Mouse (Mus musculus): ENCODE measurements at regions not wholly inside any gene's neighbourhood (a gene's known extent, or its start where the extent isn't known, plus 50 kb on each side); places are given as distances from the start of the nearest gene placed in this dataset.

- Histone ChIP-seq H3K36me3 (ENCODE audit: control insufficient read depth, insufficient read depth, low read length) (no peaks in the 10 kb centered on the region), H3K9me3 (ENCODE audit: control insufficient read depth, low read length) (no peaks in the 10 kb centered on the region), H3K27ac (ENCODE audit: low read depth, low read length) (no peak overlapping the region), H3K4me2 (no peak overlapping the region), H3K4me3 (ENCODE audit: low read depth, low read length) (no peak overlapping the region), H3K4me1 (replicated peaks; ENCODE audit: control insufficient read depth, insufficient read depth, low read length) (no peaks in the 10 kb centered on the region), H3K27me3 (replicated peaks; ENCODE audit: control insufficient read depth, insufficient read depth, low read length) (no peaks in the 10 kb centered on the region), H3K9ac (ENCODE audit: low read depth, low read length) (no peak overlapping the region)
- WGBS, result 68% methylated on average over 2 of the region's 2 CpGs
- DNase-seq (ENCODE audit: low spot score) (no peak), ATAC-seq (replicated peaks; ENCODE audit: low FRiP score) (no peak)
These were observed 73.0 kb downstream of the Tsen15 start for GRCm38 (mm10) chr1:152313480-152313879.

GRCm38 (mm10) chr1:152305461-152305860, 81.0 kb downstream of the Tsen15 start:
- H3K27me3 ChIP-seq (replicated peaks; ENCODE audit: control insufficient read depth, insufficient read depth, low read length), result no peaks in the 10 kb centered on the region
- no peak for ATAC-seq (replicated peaks; ENCODE audit: low FRiP score)
- DNase-seq (ENCODE audit: low spot score), result no peak
- WGBS, result 84% methylated on average over 3 of the region's 3 CpGs
- H3K4me3 ChIP-seq (ENCODE audit: low read depth, low read length), result no peak overlapping the region
- no peak overlapping the region for H3K9ac ChIP-seq (ENCODE audit: low read depth, low read length)
- H3K36me3 ChIP-seq (ENCODE audit: control insufficient read depth, insufficient read depth, low read length), result no peaks in the 10 kb centered on the region
- H3K9me3 ChIP-seq (ENCODE audit: control insufficient read depth, low read length), result no peaks in the 10 kb centered on the region
- H3K27ac ChIP-seq (ENCODE audit: low read depth, low read length), result no peak overlapping the region
- H3K4me2 ChIP-seq, result no peak overlapping the region
- no peaks in the 10 kb centered on the region for H3K4me1 ChIP-seq (replicated peaks; ENCODE audit: control insufficient read depth, insufficient read depth, low read length)

- Histone ChIP-seq H3K4me2 (no peak overlapping the region), H3K9ac (ENCODE audit: low read depth, low read length) (no peak overlapping the region), H3K27me3 (replicated peaks; ENCODE audit: control insufficient read depth, insufficient read depth, low read length) (no peaks in the 10 kb centered on the region), H3K4me3 (ENCODE audit: low read depth, low read length) (no peak overlapping the region), H3K36me3 (ENCODE audit: control insufficient read depth, insufficient read depth, low read length) (no peaks in the 10 kb centered on the region), H3K27ac (ENCODE audit: low read depth, low read length) (no peak overlapping the region), H3K4me1 (replicated peaks; ENCODE audit: control insufficient read depth, insufficient read depth, low read length) (no peaks in the 10 kb centered on the region), H3K9me3 (ENCODE audit: control insufficient read depth, low read length) (no peaks in the 10 kb centered on the region)
- WGBS, result 65% methylated on average over 14 of the region's 14 CpGs
- no peak for DNase-seq (ENCODE audit: low spot score)
- ATAC-seq (replicated peaks; ENCODE audit: low FRiP score), result no peak
These were observed 81.9 kb downstream of the Tsen15 start for GRCm38 (mm10) chr1:152304487-152305130.

GRCm38 (mm10) chr1:152301355-152301754, 85.1 kb downstream of the Tsen15 start:
- no peaks in the 10 kb centered on the region for H3K4me1 ChIP-seq (replicated peaks; ENCODE audit: control insufficient read depth, insufficient read depth, low read length)
- H3K27ac ChIP-seq (ENCODE audit: low read depth, low read length), result no peak overlapping the region
- H3K4me2 ChIP-seq, result no peak overlapping the region
- no peak overlapping the region for H3K9ac ChIP-seq (ENCODE audit: low read depth, low read length)
- ATAC-seq (replicated peaks; ENCODE audit: low FRiP score) (no peak), DNase-seq (ENCODE audit: low spot score) (no peak)
- 80% methylated on average over 8 of the region's 8 CpGs for WGBS
- no peaks in the 10 kb centered on the region for H3K9me3 ChIP-seq (ENCODE audit: control insufficient read depth, low read length)
- H3K27me3 ChIP-seq (replicated peaks; ENCODE audit: control insufficient read depth, insufficient read depth, low read length), result no peaks in the 10 kb centered on the region
- H3K36me3 ChIP-seq (ENCODE audit: control insufficient read depth, insufficient read depth, low read length), result no peaks in the 10 kb centered on the region
- no peak overlapping the region for H3K4me3 ChIP-seq (ENCODE audit: low read depth, low read length)

GRCm38 (mm10) chr1:152292196-152292736, 94.2 kb downstream of the Tsen15 start:
- 62% methylated on average over 9 of the region's 9 CpGs for WGBS
- DNase-seq (ENCODE audit: low spot score) (no peak), ATAC-seq (replicated peaks; ENCODE audit: low FRiP score) (no peak)
- Histone ChIP-seq H3K36me3 (ENCODE audit: control insufficient read depth, insufficient read depth, low read length) (no peaks in the 10 kb centered on the region), H3K27me3 (replicated peaks; ENCODE audit: control insufficient read depth, insufficient read depth, low read length) (no peaks in the 10 kb centered on the region), H3K27ac (ENCODE audit: low read depth, low read length) (no peak overlapping the region), H3K9ac (ENCODE audit: low read depth, low read length) (no peak overlapping the region), H3K4me2 (no peak overlapping the region), H3K9me3 (ENCODE audit: control insufficient read depth, low read length) (no peaks in the 10 kb centered on the region), H3K4me3 (ENCODE audit: low read depth, low read length) (no peak overlapping the region), H3K4me1 (replicated peaks; ENCODE audit: control insufficient read depth, insufficient read depth, low read length) (peaks cover 3% of the 10 kb centered on the region; the same call in 1 of the 2 replicates)

- ATAC-seq (replicated peaks; ENCODE audit: low FRiP score) (0 out of 2 replicates have a peak, but pooled peaks have one; percentile 56), DNase-seq (ENCODE audit: low spot score) (peak; percentile 61)
- no peaks in the 10 kb centered on the region for H3K9me3 ChIP-seq (ENCODE audit: control insufficient read depth, low read length)
- no peaks in the 10 kb centered on the region for H3K27me3 ChIP-seq (replicated peaks; ENCODE audit: control insufficient read depth, insufficient read depth, low read length)
- H3K4me1 ChIP-seq (replicated peaks; ENCODE audit: control insufficient read depth, insufficient read depth, low read length), result peaks cover 3% of the 10 kb centered on the region; the same call in 1 of the 2 replicates
- WGBS, result 29% methylated on average over 7 of the region's 7 CpGs
- no peak overlapping the region for H3K4me3 ChIP-seq (ENCODE audit: low read depth, low read length)
- H3K27ac ChIP-seq (ENCODE audit: low read depth, low read length), result no peak overlapping the region
- H3K4me2 ChIP-seq, result peak overlapping the region; percentile 34
- H3K36me3 ChIP-seq (ENCODE audit: control insufficient read depth, insufficient read depth, low read length), result no peaks in the 10 kb centered on the region
- no peak overlapping the region for H3K9ac ChIP-seq (ENCODE audit: low read depth, low read length)
These were observed 95.7 kb downstream of the Tsen15 start for GRCm38 (mm10) chr1:152290768-152291167.

- peak overlapping the region; percentile 26; the same call in 1 of the 2 replicates for H3K27ac ChIP-seq (ENCODE audit: low read depth, low read length)
- H3K9ac ChIP-seq (ENCODE audit: low read depth, low read length), result no peak overlapping the region
- ATAC-seq (replicated peaks; ENCODE audit: low FRiP score), result no peak
- WGBS, result 49% methylated on average over 15 of the region's 15 CpGs
- peak overlapping the region; percentile 21 for H3K4me2 ChIP-seq
- H3K4me1 ChIP-seq (replicated peaks; ENCODE audit: control insufficient read depth, insufficient read depth, low read length), result peaks cover 6% of the 10 kb centered on the region; the same call in 1 of the 2 replicates
- no peaks in the 10 kb centered on the region for H3K9me3 ChIP-seq (ENCODE audit: control insufficient read depth, low read length)
- no peak overlapping the region for H3K4me3 ChIP-seq (ENCODE audit: low read depth, low read length)
- H3K36me3 ChIP-seq (ENCODE audit: control insufficient read depth, insufficient read depth, low read length), result no peaks in the 10 kb centered on the region
- no peak for DNase-seq (ENCODE audit: low spot score)
- H3K27me3 ChIP-seq (replicated peaks; ENCODE audit: control insufficient read depth, insufficient read depth, low read length), result no peaks in the 10 kb centered on the region
These were observed 98.7 kb downstream of the Tsen15 start for GRCm38 (mm10) chr1:152287566-152288490.

- Histone ChIP-seq H3K27ac (ENCODE audit: low read depth, low read length) (no peak overlapping the region), H3K27me3 (replicated peaks; ENCODE audit: control insufficient read depth, insufficient read depth, low read length) (no peaks in the 10 kb centered on the region), H3K4me2 (no peak overlapping the region), H3K4me3 (ENCODE audit: low read depth, low read length) (no peak overlapping the region), H3K36me3 (ENCODE audit: control insufficient read depth, insufficient read depth, low read length) (no peaks in the 10 kb centered on the region), H3K9me3 (ENCODE audit: control insufficient read depth, low read length) (no peaks in the 10 kb centered on the region), H3K9ac (ENCODE audit: low read depth, low read length) (no peak overlapping the region), H3K4me1 (replicated peaks; ENCODE audit: control insufficient read depth, insufficient read depth, low read length) (peaks cover 6% of the 10 kb centered on the region; the same call in 1 of the 2 replicates)
- ATAC-seq (replicated peaks; ENCODE audit: low FRiP score), result no peak
- DNase-seq (ENCODE audit: low spot score), result no peak
- WGBS, result 80% methylated on average over 8 of the region's 8 CpGs
These were observed 99.8 kb downstream of the Tsen15 start for GRCm38 (mm10) chr1:152286677-152287076.

All from liver, embryonic 11.5 days (tissue).